Mouse (Mus musculus): Measurements from ENCODE around the gene Fubp1. TPM values are rescaled to one million over a fixed set of nuclear protein-coding genes. Genes with fewer than 3 reads are reported as not detected.

The Fubp1 gene
- polyA plus RNA-seq, 1 experiment from 2014 or later: 200 TPM

DNA sequence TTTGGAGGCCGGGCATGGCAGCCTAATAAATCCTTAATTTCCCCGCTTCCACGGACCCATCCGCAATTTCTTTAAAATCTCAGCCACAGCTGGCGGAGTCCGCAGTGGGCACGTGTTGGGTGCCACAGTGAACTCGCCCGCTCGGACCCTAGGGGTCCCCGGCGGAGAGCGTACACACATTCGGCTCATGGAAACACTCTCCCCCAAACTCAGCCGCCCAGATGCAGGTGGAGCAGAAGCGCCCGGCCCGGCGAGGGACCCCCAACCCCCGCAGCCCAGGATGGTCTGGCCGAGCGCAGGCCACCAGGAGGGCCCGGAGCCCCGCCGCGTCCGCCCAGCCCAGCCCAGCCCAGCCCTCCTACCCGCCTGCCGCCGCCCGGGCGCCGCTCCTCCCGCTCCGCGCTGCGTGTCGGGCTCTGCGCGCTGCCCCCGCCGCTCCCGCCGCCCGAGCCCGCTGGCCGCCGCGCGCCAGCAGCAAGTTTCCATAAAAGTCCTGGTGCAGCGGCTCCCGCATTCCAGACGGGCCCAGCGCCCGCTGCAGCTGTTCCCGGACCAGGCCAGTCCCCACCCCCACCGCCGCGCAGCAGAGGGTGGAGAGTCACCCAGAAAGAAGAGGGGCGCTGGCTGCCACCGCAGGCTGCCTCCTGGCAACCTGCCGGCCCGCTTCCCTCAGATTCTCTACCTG lies 55.3 kb downstream of the Fubp1 start:
- peak overlapping the region; percentile 81 for H3K9ac ChIP-seq (ENCODE audit: low read depth, low read length)
- no peaks in the 10 kb centered on the region for H3K9me3 ChIP-seq (ENCODE audit: control insufficient read depth, low read length)
- H3K36me3 ChIP-seq (ENCODE audit: control insufficient read depth, insufficient read depth, low read length): no peaks in the 10 kb centered on the region
- DNase-seq (ENCODE audit: low spot score) (peak; percentile 84), ATAC-seq (ENCODE audit: low read depth) (peak; percentile 93)
- peaks cover 20% of the 10 kb centered on the region for H3K27me3 ChIP-seq (replicated peaks; ENCODE audit: control insufficient read depth, insufficient read depth, low read length)
- peaks cover 3% of the 10 kb centered on the region; the same call in 1 of the 2 replicates for H3K4me1 ChIP-seq (ENCODE audit: control insufficient read depth, insufficient read depth, low read length)
- H3K27ac ChIP-seq (replicated peaks; ENCODE audit: low read depth, low read length): peak overlapping the region; percentile 71
- H3K4me3 ChIP-seq (ENCODE audit: low read depth, low read length): peak overlapping the region; percentile 59
- whole genome bisulfite sequencing: 1% methylated on average over 26 of the region's 63 CpGs
- H3K4me2 ChIP-seq (ENCODE audit: low read depth, low read length): peak overlapping the region; percentile 93

DNA sequence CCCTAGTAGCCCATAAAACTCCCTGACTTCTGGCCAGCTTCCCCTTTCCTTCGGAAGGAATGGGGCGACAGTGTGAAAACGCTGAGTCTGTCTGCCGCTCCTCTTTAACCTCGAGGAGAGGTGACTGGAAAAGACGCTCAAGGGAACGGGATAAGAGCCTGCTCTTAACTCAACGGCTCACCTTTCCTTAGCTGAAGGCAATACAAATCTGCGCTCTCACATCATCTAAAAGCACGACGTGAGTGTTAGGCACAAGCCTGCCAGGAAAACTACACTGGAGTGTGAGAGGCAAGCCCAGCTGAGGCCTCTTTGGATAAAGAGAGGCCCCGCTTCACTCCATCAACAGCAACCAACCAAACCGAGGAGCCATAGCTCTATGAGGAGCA lies 55.8 kb downstream of the Fubp1 start, which contains the start of gene Nexn:
Gene Nexn (minus strand): TSS at position 315 of the 386 bp plus-strand sequence.
- peak; percentile 50 for DNase-seq (ENCODE audit: low spot score)

GRCm38 (mm10) chr3:152268099-152268498 lies 57.9 kb downstream of the Fubp1 start:
- no peak overlapping the region for H3K9ac ChIP-seq (ENCODE audit: low read depth, low read length)
- H3K36me3 ChIP-seq (ENCODE audit: control insufficient read depth, insufficient read depth, low read length): peaks cover 3% of the 10 kb centered on the region; the same call in 1 of the 2 replicates
- no peak for ATAC-seq (ENCODE audit: low read depth)
- H3K4me1 ChIP-seq (ENCODE audit: control insufficient read depth, insufficient read depth, low read length): 0 out of 2 replicates have a peak, but pooled peaks cover 3% of the 10 kb centered on the region
- no peak overlapping the region for H3K4me3 ChIP-seq (ENCODE audit: low read depth, low read length)
- no peak overlapping the region for H3K4me2 ChIP-seq (ENCODE audit: low read depth, low read length)
- 90% methylated on average over 14 of the region's 14 CpGs for WGBS
- H3K9me3 ChIP-seq (ENCODE audit: control insufficient read depth, low read length): no peaks in the 10 kb centered on the region
- H3K27ac ChIP-seq (replicated peaks; ENCODE audit: low read depth, low read length): no peak overlapping the region
- peaks cover 16% of the 10 kb centered on the region for H3K27me3 ChIP-seq (replicated peaks; ENCODE audit: control insufficient read depth, insufficient read depth, low read length)
- DNase-seq (ENCODE audit: low spot score): no peak

More for the DNA sequence above, 55.8 kb downstream of the Fubp1 start, which contains the start of gene Nexn:
- Histone ChIP-seq H3K27me3 (replicated peaks; ENCODE audit: control insufficient read depth, insufficient read depth, low read length) (peaks cover 20% of the 10 kb centered on the region), H3K9ac (ENCODE audit: low read depth, low read length) (peak within 1 kb of the TSS; percentile 81), H3K27ac (replicated peaks; ENCODE audit: low read depth, low read length) (peak within 1 kb of the TSS; percentile 71), H3K4me2 (ENCODE audit: low read depth, low read length) (peak within 1 kb of the TSS; percentile 93), H3K9me3 (ENCODE audit: control insufficient read depth, low read length) (no peaks in the 10 kb centered on the region), H3K36me3 (ENCODE audit: control insufficient read depth, insufficient read depth, low read length) (no peaks in the 10 kb centered on the region), H3K4me3 (ENCODE audit: low read depth, low read length) (peak within 1 kb of the TSS; percentile 59), H3K4me1 (ENCODE audit: control insufficient read depth, insufficient read depth, low read length) (peaks cover 3% of the 10 kb centered on the region; the same call in 1 of the 2 replicates)
- WGBS: 3% methylated on average over 13 of the region's 13 CpGs
- ATAC-seq (ENCODE audit: low read depth): peak; percentile 23

GRCm38 (mm10) chr3:152271071-152271710 lies 61.0 kb downstream of the Fubp1 start:
- H3K27me3 ChIP-seq (replicated peaks; ENCODE audit: control insufficient read depth, insufficient read depth, low read length): peaks cover 3% of the 10 kb centered on the region
- no peak overlapping the region for H3K9ac ChIP-seq (ENCODE audit: low read depth, low read length)
- no peak overlapping the region for H3K4me2 ChIP-seq (ENCODE audit: low read depth, low read length)
- 81% methylated on average over 10 of the region's 10 CpGs for WGBS
- no peak for ATAC-seq (ENCODE audit: low read depth)
- no peak overlapping the region for H3K27ac ChIP-seq (replicated peaks; ENCODE audit: low read depth, low read length)
- no peaks in the 10 kb centered on the region for H3K9me3 ChIP-seq (ENCODE audit: control insufficient read depth, low read length)
- H3K4me3 ChIP-seq (ENCODE audit: low read depth, low read length): no peak overlapping the region
- peaks cover 19% of the 10 kb centered on the region for H3K36me3 ChIP-seq (ENCODE audit: control insufficient read depth, insufficient read depth, low read length)
- no peak for DNase-seq (ENCODE audit: low spot score)
- H3K4me1 ChIP-seq (ENCODE audit: control insufficient read depth, insufficient read depth, low read length): 0 out of 2 replicates have a peak, but pooled peaks cover 2% of the 10 kb centered on the region

DNA sequence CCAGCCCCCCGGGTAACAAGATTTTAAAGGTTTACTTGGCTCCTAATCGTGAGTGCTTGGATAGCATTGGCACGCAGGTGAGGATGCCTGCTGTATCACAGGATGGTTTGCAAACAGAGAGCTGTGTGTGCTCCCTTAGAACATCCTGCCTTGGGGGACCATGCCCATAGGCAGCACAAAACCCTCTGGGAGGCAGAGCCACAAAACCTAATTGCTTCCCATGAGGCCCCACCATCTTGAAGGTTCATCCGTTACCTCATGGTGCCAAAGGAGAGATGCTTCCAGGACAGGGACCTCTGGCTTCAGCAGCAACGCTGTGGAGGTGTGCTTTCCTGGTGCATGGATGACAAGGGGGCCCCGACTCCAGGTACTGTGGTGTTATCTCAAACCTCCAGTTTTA lies 61.7 kb downstream of the Fubp1 start:
- H3K4me3 ChIP-seq (ENCODE audit: low read depth, low read length): no peak overlapping the region
- no peak overlapping the region for H3K27ac ChIP-seq (replicated peaks; ENCODE audit: low read depth, low read length)
- no peak for DNase-seq (ENCODE audit: low spot score)
- H3K27me3 ChIP-seq (replicated peaks; ENCODE audit: control insufficient read depth, insufficient read depth, low read length): peaks cover 3% of the 10 kb centered on the region
- 85% methylated on average over 6 of the region's 6 CpGs for WGBS
- no peak overlapping the region for H3K4me2 ChIP-seq (ENCODE audit: low read depth, low read length)
- H3K9me3 ChIP-seq (ENCODE audit: control insufficient read depth, low read length): no peaks in the 10 kb centered on the region
- no peak overlapping the region for H3K9ac ChIP-seq (ENCODE audit: low read depth, low read length)
- H3K36me3 ChIP-seq (ENCODE audit: control insufficient read depth, insufficient read depth, low read length): peaks cover 25% of the 10 kb centered on the region
- ATAC-seq (ENCODE audit: low read depth): no peak
- H3K4me1 ChIP-seq (ENCODE audit: control insufficient read depth, insufficient read depth, low read length): no peaks in the 10 kb centered on the region

GRCm38 (mm10) chr3:152272974-152273685 lies 62.9 kb downstream of the Fubp1 start:
- 85% methylated on average over 19 of the region's 20 CpGs for WGBS
- DNase-seq (ENCODE audit: low spot score): no peak
- H3K27me3 ChIP-seq (replicated peaks; ENCODE audit: control insufficient read depth, insufficient read depth, low read length): no peaks in the 10 kb centered on the region; the same call in 1 of the 2 replicates

GRCm38 (mm10) chr3:152275008-152275407 lies 64.8 kb downstream of the Fubp1 start:
- no peak for DNase-seq (ENCODE audit: low spot score)

More at GRCm38 (mm10) chr3:152272974-152273685, 62.9 kb downstream of the Fubp1 start:
- H3K4me1 ChIP-seq (ENCODE audit: control insufficient read depth, insufficient read depth, low read length): no peaks in the 10 kb centered on the region
- H3K4me3 ChIP-seq (ENCODE audit: low read depth, low read length): no peak overlapping the region
- ATAC-seq (ENCODE audit: low read depth): no peak
- H3K27ac ChIP-seq (replicated peaks; ENCODE audit: low read depth, low read length): no peak overlapping the region
- peaks cover 25% of the 10 kb centered on the region for H3K36me3 ChIP-seq (ENCODE audit: control insufficient read depth, insufficient read depth, low read length)
- H3K9ac ChIP-seq (ENCODE audit: low read depth, low read length): no peak overlapping the region
- no peaks in the 10 kb centered on the region for H3K9me3 ChIP-seq (ENCODE audit: control insufficient read depth, low read length)
- H3K4me2 ChIP-seq (ENCODE audit: low read depth, low read length): no peak overlapping the region

GRCm38 (mm10) chr3:152276935-152277334 lies 66.7 kb downstream of the Fubp1 start:
- H3K27ac ChIP-seq (replicated peaks; ENCODE audit: low read depth, low read length): no peak overlapping the region
- H3K4me2 ChIP-seq (ENCODE audit: low read depth, low read length): no peak overlapping the region
- no peaks in the 10 kb centered on the region for H3K9me3 ChIP-seq (ENCODE audit: control insufficient read depth, low read length)
- no peaks in the 10 kb centered on the region for H3K27me3 ChIP-seq (replicated peaks; ENCODE audit: control insufficient read depth, insufficient read depth, low read length)
- WGBS: 95% methylated on average over 3 of the region's 3 CpGs
- no peak for DNase-seq (ENCODE audit: low spot score)
- no peak for ATAC-seq (ENCODE audit: low read depth)
- no peak overlapping the region for H3K4me3 ChIP-seq (ENCODE audit: low read depth, low read length)
- no peaks in the 10 kb centered on the region for H3K4me1 ChIP-seq (ENCODE audit: control insufficient read depth, insufficient read depth, low read length)
- H3K36me3 ChIP-seq (ENCODE audit: control insufficient read depth, insufficient read depth, low read length): peaks cover 35% of the 10 kb centered on the region
- H3K9ac ChIP-seq (ENCODE audit: low read depth, low read length): no peak overlapping the region

More at GRCm38 (mm10) chr3:152275008-152275407, 64.8 kb downstream of the Fubp1 start:
- no peak overlapping the region for H3K4me2 ChIP-seq (ENCODE audit: low read depth, low read length)
- H3K27ac ChIP-seq (replicated peaks; ENCODE audit: low read depth, low read length): no peak overlapping the region
- no peaks in the 10 kb centered on the region for H3K4me1 ChIP-seq (ENCODE audit: control insufficient read depth, insufficient read depth, low read length)
- H3K36me3 ChIP-seq (ENCODE audit: control insufficient read depth, insufficient read depth, low read length): peaks cover 25% of the 10 kb centered on the region
- H3K9me3 ChIP-seq (ENCODE audit: control insufficient read depth, low read length): no peaks in the 10 kb centered on the region
- no peak overlapping the region for H3K9ac ChIP-seq (ENCODE audit: low read depth, low read length)
- no peaks in the 10 kb centered on the region for H3K27me3 ChIP-seq (replicated peaks; ENCODE audit: control insufficient read depth, insufficient read depth, low read length)
- 76% methylated on average over 8 of the region's 8 CpGs for WGBS
- no peak overlapping the region for H3K4me3 ChIP-seq (ENCODE audit: low read depth, low read length)
- ATAC-seq (ENCODE audit: low read depth): no peak
